Comparison of ENCODE assay signal across 15 mouse cellular contexts in genomic region chr12:26227557-26228020, GRCm38 (mm10).
DNase-seq lines count a peak whose midpoint lies in the region; ATAC-seq and TF ChIP-seq lines count a peak whose summit lies in the region.
"Had no signal": no experiment of that assay in that cellular context is flagged by ENCODE, and none has a peak within 500 bp of the region (broad histone marks: within the 10 kb centered on the region; RNA-seq: fewer than 3 reads in every experiment).

No protein-coding gene starts in this region.

- H3K27me3 ChIP-seq in hindbrain, embryonic 11.5 days (ENCODE audit: control insufficient read depth, insufficient read depth, low read length) = no peaks in the 10 kb centered on the region
- H3K27me3 ChIP-seq in hindbrain, embryonic 10.5 days (ENCODE audit: insufficient read depth, poor library complexity, severe bottlenecking) = no peaks in the 10 kb centered on the region
- no peaks in the 10 kb centered on the region for H3K27me3 ChIP-seq in forebrain, postnatal 0 days (ENCODE audit: insufficient read depth, low read length)
- no peaks in the 10 kb centered on the region for H3K27me3 ChIP-seq in hindbrain, postnatal 0 days (ENCODE audit: insufficient read depth, low read length)
- no peaks in the 10 kb centered on the region for H3K27me3 ChIP-seq in neural tube, embryonic 14.5 days (ENCODE audit: control insufficient read depth, insufficient read depth, low read length)
- H3K27me3 ChIP-seq in kidney, embryonic 16.5 days (ENCODE audit: insufficient read depth, low read length) = no peaks in the 10 kb centered on the region
- H3K27me3 ChIP-seq: embryonic facial prominence, embryonic 15.5 days; liver, embryonic 13.5 days had no signal

- no peak overlapping the region for H3K27ac ChIP-seq in hindbrain, embryonic 11.5 days (ENCODE audit: low read depth, low read length)
- H3K27ac ChIP-seq in hindbrain, embryonic 10.5 days = no peak overlapping the region
- peak overlapping the region; percentile 76 for H3K27ac ChIP-seq in forebrain, postnatal 0 days (ENCODE audit: low read depth, low read length)
- peak overlapping the region; percentile 23; the same call in 1 of the 2 replicates for H3K27ac ChIP-seq in hindbrain, postnatal 0 days
- H3K27ac ChIP-seq in neural tube, embryonic 14.5 days (ENCODE audit: low read depth, low read length) = peak overlapping the region; percentile 58; the same call in 1 of the 2 replicates
- H3K27ac ChIP-seq in kidney, embryonic 16.5 days (ENCODE audit: low read length) = no peak overlapping the region
- H3K27ac ChIP-seq: embryonic facial prominence, embryonic 15.5 days; liver, embryonic 13.5 days had no signal

- H3K4me2 ChIP-seq in hindbrain, embryonic 11.5 days (replicated peaks; ENCODE audit: low read depth, low read length) = no peak overlapping the region
- no peak overlapping the region for H3K4me2 ChIP-seq in forebrain, postnatal 0 days (ENCODE audit: low read depth)
- H3K4me2 ChIP-seq in hindbrain, postnatal 0 days (ENCODE audit: low read depth, low read length) = no peak overlapping the region
- no peak overlapping the region for H3K4me2 ChIP-seq in neural tube, embryonic 14.5 days (ENCODE audit: low read depth, low read length)
- H3K4me2 ChIP-seq in kidney, embryonic 16.5 days (replicated peaks; ENCODE audit: low read depth, low read length) = no peak overlapping the region
- H3K4me2 ChIP-seq: embryonic facial prominence, embryonic 15.5 days; liver, embryonic 13.5 days had no signal

- no peaks in the 10 kb centered on the region for H3K36me3 ChIP-seq in hindbrain, embryonic 11.5 days (ENCODE audit: control insufficient read depth, insufficient read depth, low read length)
- no peaks in the 10 kb centered on the region for H3K36me3 ChIP-seq in hindbrain, embryonic 10.5 days
- H3K36me3 ChIP-seq in forebrain, postnatal 0 days (ENCODE audit: insufficient read depth) = no peaks in the 10 kb centered on the region
- no peaks in the 10 kb centered on the region for H3K36me3 ChIP-seq in hindbrain, postnatal 0 days (ENCODE audit: insufficient read depth, low read length)
- no peaks in the 10 kb centered on the region for H3K36me3 ChIP-seq in neural tube, embryonic 14.5 days (ENCODE audit: control insufficient read depth, insufficient read depth, low read length)
- no peaks in the 10 kb centered on the region for H3K36me3 ChIP-seq in kidney, embryonic 16.5 days (ENCODE audit: insufficient read depth, low read length)
- H3K36me3 ChIP-seq: embryonic facial prominence, embryonic 15.5 days; liver, embryonic 13.5 days had no signal

- peak; percentile 54; the same call in 1 of the 2 replicates for ATAC-seq in hindbrain, embryonic 11.5 days (ENCODE audit: low FRiP score)
- ATAC-seq in forebrain, postnatal 0 days = peak; percentile 58
- ATAC-seq in hindbrain, postnatal 0 days = no peak
- peak; percentile 76 for ATAC-seq in neural tube, embryonic 14.5 days (ENCODE audit: low read depth)
- ATAC-seq in kidney, embryonic 16.5 days (ENCODE audit: low FRiP score, low TSS enrichment) = no peak
- no peak for ATAC-seq in granulocyte monocyte progenitor cell, adult 5-6 weeks (replicated peaks; ENCODE audit: poor library complexity, severe bottlenecking)
- ATAC-seq: intestine, embryonic 16.5 days had no signal

- no peak overlapping the region for H3K9ac ChIP-seq in hindbrain, embryonic 11.5 days (ENCODE audit: low read depth, low read length)
- H3K9ac ChIP-seq in forebrain, postnatal 0 days = no peak overlapping the region
- no peak overlapping the region for H3K9ac ChIP-seq in hindbrain, postnatal 0 days (replicated peaks; ENCODE audit: low read length)
- no peak overlapping the region for H3K9ac ChIP-seq in neural tube, embryonic 14.5 days (replicated peaks; ENCODE audit: low read depth, low read length)
- no peak overlapping the region for H3K9ac ChIP-seq in kidney, embryonic 16.5 days (replicated peaks; ENCODE audit: low read length)
- H3K9ac ChIP-seq: embryonic facial prominence, embryonic 15.5 days; liver, embryonic 13.5 days had no signal

- H3K9me3 ChIP-seq in hindbrain, embryonic 11.5 days (ENCODE audit: control insufficient read depth, low read length) = no peaks in the 10 kb centered on the region
- H3K9me3 ChIP-seq in hindbrain, embryonic 10.5 days = no peaks in the 10 kb centered on the region
- no peaks in the 10 kb centered on the region for H3K9me3 ChIP-seq in forebrain, postnatal 0 days (ENCODE audit: low read length)
- no peaks in the 10 kb centered on the region for H3K9me3 ChIP-seq in hindbrain, postnatal 0 days (ENCODE audit: low read length)
- no peaks in the 10 kb centered on the region for H3K9me3 ChIP-seq in neural tube, embryonic 14.5 days (ENCODE audit: control insufficient read depth, low read length)
- H3K9me3 ChIP-seq in kidney, embryonic 16.5 days (ENCODE audit: low read length) = no peaks in the 10 kb centered on the region
- H3K9me3 ChIP-seq: embryonic facial prominence, embryonic 15.5 days; liver, embryonic 13.5 days had no signal

- peak; percentile 30 for DNase-seq in hindbrain, embryonic 11.5 days (ENCODE audit: low spot score)
- DNase-seq in hindbrain, embryonic 10.5 days (ENCODE audit: low spot score) = no peak
- peak; percentile 65 for DNase-seq in forebrain, postnatal 0 days
- peak; percentile 63 for DNase-seq in hindbrain, postnatal 0 days (ENCODE audit: low spot score)
- no peak for DNase-seq in heart, postnatal 10 days
- DNase-seq: adrenal gland, postnatal 10 days; kidney, postnatal 36 days; liver, embryonic 13.5 days; lung, postnatal 36 days; thymus, postnatal 25 days had no signal

- no peak for TF ChIP-seq CTCF in forebrain, postnatal 0 days (IDR thresholded peaks at IDR 0.05; ENCODE audit: low read depth)
- no peak for TF ChIP-seq CTCF in hindbrain, postnatal 0 days (IDR thresholded peaks at IDR 0.05; ENCODE audit: low read depth)

- WGBS in hindbrain, embryonic 11.5 days = 78% methylated on average over 15 of the region's 15 CpGs
- 80% methylated on average over 15 of the region's 15 CpGs for WGBS in hindbrain, embryonic 10.5 days
- WGBS in forebrain, postnatal 0 days = 32% methylated on average over 15 of the region's 15 CpGs
- 33% methylated on average over 15 of the region's 15 CpGs for WGBS in hindbrain, postnatal 0 days
- WGBS in neural tube, embryonic 14.5 days = 48% methylated on average over 15 of the region's 15 CpGs
- WGBS in kidney, embryonic 16.5 days = 87% methylated on average over 15 of the region's 15 CpGs

- intact Hi-C loops in heart, postnatal 10 days (cut with DNase I) = loop anchor here (2.0 to 10.0 kb wide), 4 partner anchors 153 to 1200 kb away; no protein-coding TSS in a partner anchor

- no peaks in the 10 kb centered on the region for H3K4me1 ChIP-seq in hindbrain, embryonic 11.5 days (replicated peaks; ENCODE audit: control insufficient read depth, insufficient read depth, low read length)
- no peaks in the 10 kb centered on the region for H3K4me1 ChIP-seq in hindbrain, embryonic 10.5 days (replicated peaks)
- peaks cover 9% of the 10 kb centered on the region; the same call in 1 of the 2 replicates for H3K4me1 ChIP-seq in forebrain, postnatal 0 days (ENCODE audit: insufficient read depth)
- no peaks in the 10 kb centered on the region for H3K4me1 ChIP-seq in hindbrain, postnatal 0 days (ENCODE audit: insufficient read depth, low read length)
- H3K4me1 ChIP-seq in neural tube, embryonic 14.5 days (ENCODE audit: control insufficient read depth, insufficient read depth, low read length) = peaks cover 4% of the 10 kb centered on the region; the same call in 1 of the 2 replicates
- H3K4me1 ChIP-seq in kidney, embryonic 16.5 days (ENCODE audit: insufficient read depth, low read length) = no peaks in the 10 kb centered on the region
- H3K4me1 ChIP-seq: embryonic facial prominence, embryonic 15.5 days; liver, embryonic 13.5 days had no signal

- no peak overlapping the region for H3K4me3 ChIP-seq in hindbrain, embryonic 11.5 days (ENCODE audit: low read depth, low read length)
- H3K4me3 ChIP-seq in hindbrain, embryonic 10.5 days = no peak overlapping the region
- no peak overlapping the region for H3K4me3 ChIP-seq in forebrain, postnatal 0 days (ENCODE audit: low read depth, low read length)
- H3K4me3 ChIP-seq in hindbrain, postnatal 0 days (ENCODE audit: low read length) = no peak overlapping the region
- no peak overlapping the region for H3K4me3 ChIP-seq in neural tube, embryonic 14.5 days (ENCODE audit: low read depth, low read length)
- H3K4me3 ChIP-seq in kidney, embryonic 16.5 days (ENCODE audit: low read length) = no peak overlapping the region
- H3K4me3 ChIP-seq: embryonic facial prominence, embryonic 15.5 days; liver, embryonic 13.5 days had no signal

Comparison
In these comparisons a context has a peak if more than half of its experiments do, and no peak if none do; other contexts are left out.
1. ATAC-seq: peak in hindbrain, embryonic 11.5 days (single experiment), forebrain, postnatal 0 days (single experiment) and neural tube, embryonic 14.5 days (single experiment); none in hindbrain, postnatal 0 days (single experiment), kidney, embryonic 16.5 days (single experiment) and granulocyte monocyte progenitor cell, adult 5-6 weeks (single experiment).
2. DNase-seq: peak in hindbrain, embryonic 11.5 days (single experiment), forebrain, postnatal 0 days (single experiment) and hindbrain, postnatal 0 days (single experiment); none in hindbrain, embryonic 10.5 days (single experiment) and heart, postnatal 10 days (0 of 2).
3. H3K27ac ChIP-seq: peak in forebrain, postnatal 0 days (single experiment), hindbrain, postnatal 0 days (single experiment) and neural tube, embryonic 14.5 days (single experiment); none in hindbrain, embryonic 11.5 days (single experiment), hindbrain, embryonic 10.5 days (single experiment) and kidney, embryonic 16.5 days (single experiment).